Mouse (Mus musculus) ES-E14 (cell line): ENCODE measurements around the gene Tmem132b.

ENCODE experiments used
- MAFK ChIP-seq: IDR thresholded peaks from 2 replicates; pipeline ENCODE4 v1.6.1; 2014; ENCODE audit warnings: mild to moderate bottlenecking, low read depth, low read length, inconsistent platforms; ENCODE audit not compliant: insufficient read depth
- ZNF384 ChIP-seq: IDR thresholded peaks from 2 replicates; pipeline ENCODE4 v1.6.1; 2012; ENCODE audit warnings: low read depth, low read length, inconsistent platforms

- TF ChIP-seq ZNF384 (no peak), MAFK (no peak)
Measured at GRCm38 (mm10) chr5:125648236-125648635, 116.7 kb downstream of the Tmem132b start.
